Mouse (Mus musculus): ENCODE data around the gene Rhot1.
"Not testable (repeated sequence)": the region's sequence is repeated elsewhere in the genome, so short reads cannot be mapped to it uniquely, and the experiment has no call there.

Rhot1 gene

GRCm38 (mm10) chr11:80208860-80209800 lies at the start of gene Rhot1:
Rhot1 (plus strand) TSS chr11:80209019.
- peak; percentile 97 for DNase-seq (ENCODE audit: low read depth, low spot score)

GRCm38 (mm10) chr11:80161041-80161440 lies 47.8 kb upstream of the Rhot1 start:
- no peak for DNase-seq (ENCODE audit: low read depth, low spot score)

GRCm38 (mm10) chr11:80163362-80164116 lies 45.3 kb upstream of the Rhot1 start:
- no peak for DNase-seq (ENCODE audit: low read depth, low spot score)

GRCm38 (mm10) chr11:80164224-80164623 lies 44.6 kb upstream of the Rhot1 start:
- no peak for DNase-seq (ENCODE audit: low read depth, low spot score)

GRCm38 (mm10) chr11:80168121-80168520 lies 40.7 kb upstream of the Rhot1 start:
- DNase-seq (ENCODE audit: low read depth, low spot score), result no peak

GRCm38 (mm10) chr11:80168611-80169249 lies 40.1 kb upstream of the Rhot1 start:
- no peak for DNase-seq (ENCODE audit: low read depth, low spot score)

- DNase-seq (ENCODE audit: low read depth, low spot score), result no peak
These were observed 39.2 kb upstream of the Rhot1 start for GRCm38 (mm10) chr11:80169629-80170028.

GRCm38 (mm10) chr11:80170351-80170750 lies 38.5 kb upstream of the Rhot1 start:
- DNase-seq (ENCODE audit: low read depth, low spot score), result no peak

- DNase-seq (ENCODE audit: low read depth, low spot score), result no peak
These were observed 36.9 kb upstream of the Rhot1 start for GRCm38 (mm10) chr11:80171884-80172283.

GRCm38 (mm10) chr11:80173963-80174670 lies 34.7 kb upstream of the Rhot1 start:
- no peak for DNase-seq (ENCODE audit: low read depth, low spot score)

GRCm38 (mm10) chr11:80176911-80177895 lies 31.6 kb upstream of the Rhot1 start:
- DNase-seq (ENCODE audit: low read depth, low spot score), result no peak

- no peak for DNase-seq (ENCODE audit: low read depth, low spot score)
These were observed 30.5 kb upstream of the Rhot1 start for GRCm38 (mm10) chr11:80178316-80178715.

GRCm38 (mm10) chr11:80181021-80181749 lies 27.6 kb upstream of the Rhot1 start:
- no peak for DNase-seq (ENCODE audit: low read depth, low spot score)

- not testable (repeated sequence) for DNase-seq (ENCODE audit: low read depth, low spot score)
These were observed 25.6 kb upstream of the Rhot1 start for GRCm38 (mm10) chr11:80183054-80183704.

- peak; percentile 83 for DNase-seq (ENCODE audit: low read depth, low spot score)
These were observed 25.0 kb upstream of the Rhot1 start, which contains the start of gene Rnf135 for GRCm38 (mm10) chr11:80183705-80184255. Rnf135 (plus strand) TSS chr11:80183851.

- DNase-seq (ENCODE audit: low read depth, low spot score), result no peak
These were observed 24.2 kb upstream of the Rhot1 start for GRCm38 (mm10) chr11:80184531-80185071.

GRCm38 (mm10) chr11:80185441-80185976 lies 23.3 kb upstream of the Rhot1 start:
- DNase-seq (ENCODE audit: low read depth, low spot score), result not testable (repeated sequence)

- no peak for DNase-seq (ENCODE audit: low read depth, low spot score)
These were observed 18.5 kb upstream of the Rhot1 start for GRCm38 (mm10) chr11:80190280-80190679.
